Mouse (Mus musculus): Measurements from ENCODE around the gene Msl3.

The Msl3 gene

DNA sequence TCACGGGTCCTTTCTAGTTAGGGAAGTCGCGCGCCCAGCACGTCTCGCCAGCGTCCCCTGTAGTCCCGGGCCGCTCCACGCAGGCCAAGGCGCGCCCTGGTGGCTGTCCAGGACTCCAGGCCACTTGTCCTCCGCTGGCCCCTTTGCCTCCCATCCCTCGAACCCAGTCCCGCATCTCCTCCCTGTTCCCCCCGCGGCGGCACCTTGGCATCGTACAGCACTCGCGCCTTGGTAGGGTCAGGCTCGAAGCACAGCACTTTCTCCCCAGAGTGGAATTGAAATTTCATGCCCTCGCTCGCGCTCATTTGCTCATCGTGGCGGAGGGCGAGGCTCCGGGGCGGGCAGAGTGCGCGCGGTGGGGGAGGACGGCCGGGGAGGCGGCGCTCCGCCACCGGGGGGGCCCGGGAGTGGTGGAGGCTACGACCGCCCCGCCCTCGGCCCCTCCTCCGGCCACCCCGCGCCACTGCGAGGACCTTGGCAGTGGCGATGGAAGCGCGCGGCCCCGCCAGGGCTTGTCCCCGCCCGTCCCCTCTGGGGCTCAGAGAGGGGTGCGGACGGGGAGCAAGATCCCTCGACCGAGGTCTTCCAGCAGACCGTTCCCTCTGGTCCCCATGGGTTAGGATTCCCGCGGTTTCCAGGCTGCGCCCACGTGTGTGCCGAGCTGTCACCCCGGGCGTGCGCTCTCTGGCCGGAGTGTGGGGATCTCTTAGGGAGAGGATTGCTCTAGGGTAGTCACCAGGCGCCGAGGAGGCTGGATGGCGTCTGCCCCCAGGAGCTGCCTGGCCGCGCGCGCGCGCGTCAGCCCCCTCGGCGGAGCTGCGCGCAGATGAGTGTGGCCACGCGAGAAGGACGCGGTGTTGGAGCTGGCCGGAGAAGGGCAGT lies at the start of gene Msl3:
TSS of gene Msl3 (minus strand) at position 374 of the 882 bp plus-strand sequence.
- DNase-seq (ENCODE audit: low spot score) = peak; percentile 86

DNA sequence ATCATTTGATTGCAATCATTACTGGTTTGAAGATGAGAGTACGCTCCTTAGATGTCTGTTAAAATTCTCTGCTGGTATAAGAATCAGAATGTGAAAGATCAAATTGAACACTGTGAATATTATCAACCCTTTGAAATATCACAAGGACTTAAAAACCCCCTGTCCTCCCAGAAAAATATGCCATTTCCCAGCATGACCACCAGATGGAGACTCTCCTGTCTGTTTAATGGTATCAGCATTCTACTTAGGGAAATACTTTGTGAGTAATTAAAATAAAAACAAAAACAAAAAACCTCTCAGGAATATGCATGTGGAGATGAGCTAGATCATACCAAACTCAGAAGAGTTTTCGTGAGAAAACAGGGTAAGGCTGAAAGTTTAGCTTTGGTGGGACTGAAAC lies 44.3 kb upstream of the Msl3 start:
- DNase-seq (ENCODE audit: low spot score) = no peak

DNA sequence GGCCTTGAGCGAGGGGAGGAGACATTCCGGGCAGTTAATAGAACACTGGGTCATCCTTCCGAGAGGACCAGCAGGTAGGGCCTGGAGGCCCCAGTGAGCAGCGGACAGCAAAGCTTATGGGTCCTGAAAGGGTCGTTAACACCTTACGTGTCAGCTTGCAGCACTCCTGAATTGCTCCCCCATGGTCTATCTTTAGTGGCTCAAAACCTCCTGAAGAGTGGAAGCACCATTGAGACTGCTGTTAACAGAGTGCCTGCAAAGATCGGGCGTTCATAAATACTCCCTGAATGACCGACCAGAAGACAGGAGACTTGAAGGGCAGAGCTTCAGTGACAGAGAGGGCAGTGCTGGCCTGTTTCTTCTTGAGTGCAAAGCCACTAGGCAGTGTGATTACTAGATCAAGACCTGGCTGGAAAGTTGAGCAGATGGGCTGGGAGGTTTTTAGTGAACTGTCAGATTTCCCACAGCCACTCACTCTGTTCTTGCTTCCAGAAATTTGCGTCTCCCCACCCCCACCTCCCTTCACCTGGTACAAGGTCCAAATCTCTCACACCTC lies 787 bp upstream of the Msl3 start:
- DNase-seq (ENCODE audit: low spot score) = no peak

- DNase-seq (ENCODE audit: low spot score) = no peak
Observed at GRCm38 (mm10) chrX:168672913-168673524, 679 bp downstream of the Msl3 start.

- peak; percentile 88 for DNase-seq (ENCODE audit: low spot score)
Observed at GRCm38 (mm10) chrX:168672425-168672824, 1.3 kb downstream of the Msl3 start.

GRCm38 (mm10) chrX:168663982-168664689 lies 9.6 kb downstream of the Msl3 start:
- DNase-seq (ENCODE audit: low spot score) = peak; percentile 31

DNA sequence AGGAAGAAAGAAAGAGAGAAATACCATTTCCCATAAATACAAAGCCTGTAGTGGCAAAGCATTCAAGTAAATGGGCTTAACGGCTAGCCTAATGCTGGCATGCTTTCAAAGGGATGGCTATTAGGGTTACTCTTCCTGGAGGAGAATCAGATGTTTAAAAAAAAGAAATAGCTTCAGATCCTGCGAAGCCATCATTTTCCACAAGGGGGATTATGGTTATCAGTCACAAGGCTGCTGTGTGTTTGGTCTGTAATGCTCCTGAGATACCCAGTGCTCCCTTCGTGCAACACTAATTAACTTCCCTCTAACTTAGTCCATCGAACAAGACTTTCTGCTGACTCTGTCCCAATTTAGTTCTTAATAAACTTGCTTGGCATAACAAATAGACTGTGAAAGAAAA lies 13.5 kb downstream of the Msl3 start:
- DNase-seq (ENCODE audit: low spot score) = no peak

GRCm38 (mm10) chrX:168659803-168660202 lies 13.9 kb downstream of the Msl3 start:
- DNase-seq (ENCODE audit: low spot score) = peak; percentile 38

DNA sequence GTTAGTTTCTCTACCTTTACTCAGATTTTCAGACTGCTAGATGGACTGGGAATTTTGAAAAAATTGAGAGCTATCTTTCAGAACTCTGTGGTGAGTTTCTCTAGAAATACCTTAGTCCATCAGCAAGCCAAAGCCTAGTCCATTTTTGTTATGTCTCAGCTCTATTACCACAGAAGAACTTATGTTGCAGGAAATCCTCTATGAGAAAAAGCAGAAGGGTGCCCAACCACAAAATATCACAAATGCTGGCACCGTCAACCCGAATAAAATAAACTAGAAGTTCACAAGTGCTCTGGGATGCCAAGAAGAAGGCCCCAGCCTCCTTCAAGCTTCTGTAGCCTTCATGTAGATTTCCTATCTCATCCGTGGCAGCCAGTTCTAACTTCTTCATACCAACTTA lies 14.4 kb downstream of the Msl3 start:
- no peak for DNase-seq (ENCODE audit: low spot score)

DNA sequence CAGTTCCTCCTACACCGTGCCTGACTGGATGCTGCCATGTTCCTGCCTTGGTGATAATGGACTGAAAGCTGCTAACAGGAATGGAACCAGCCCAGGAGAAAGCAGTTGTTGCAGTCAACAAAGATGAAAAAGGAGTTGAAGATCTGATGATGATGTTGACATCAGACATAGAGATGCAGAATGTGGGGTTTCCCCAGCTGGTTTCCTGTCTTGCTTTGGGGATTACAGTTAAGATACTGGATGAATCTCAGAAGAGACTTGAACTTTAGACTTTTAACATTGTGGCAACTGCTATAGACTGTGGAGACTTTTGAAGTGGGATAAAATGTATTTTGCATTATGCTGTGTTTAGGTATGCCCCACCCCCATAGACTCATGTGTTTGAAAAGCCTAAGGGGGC lies 15.9 kb downstream of the Msl3 start:
- DNase-seq (ENCODE audit: low spot score) = no peak

DNA sequence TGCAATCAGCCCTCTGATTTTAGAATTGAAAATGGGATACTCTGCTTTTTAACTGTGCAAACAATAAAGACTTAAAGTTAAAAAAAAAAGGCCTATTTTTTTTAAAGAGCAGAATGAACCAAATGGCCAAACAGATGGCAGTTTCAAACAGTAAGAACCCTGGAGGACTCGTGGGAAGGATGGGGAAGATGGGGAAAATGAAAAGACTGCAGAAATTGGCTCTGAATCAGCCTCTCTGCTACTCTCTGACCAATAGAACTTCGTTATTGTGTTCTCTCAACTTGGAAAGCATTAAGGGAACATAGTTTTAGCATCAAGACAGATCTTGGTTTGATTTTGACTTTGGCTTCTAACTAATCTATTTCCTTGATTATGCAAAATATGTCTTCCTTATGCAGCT lies 24.4 kb downstream of the Msl3 start:
- no peak for DNase-seq (ENCODE audit: low spot score)

- no peak for DNase-seq (ENCODE audit: low spot score)
Observed at GRCm38 (mm10) chrX:168647746-168648145, 26.0 kb downstream of the Msl3 start.

DNA sequence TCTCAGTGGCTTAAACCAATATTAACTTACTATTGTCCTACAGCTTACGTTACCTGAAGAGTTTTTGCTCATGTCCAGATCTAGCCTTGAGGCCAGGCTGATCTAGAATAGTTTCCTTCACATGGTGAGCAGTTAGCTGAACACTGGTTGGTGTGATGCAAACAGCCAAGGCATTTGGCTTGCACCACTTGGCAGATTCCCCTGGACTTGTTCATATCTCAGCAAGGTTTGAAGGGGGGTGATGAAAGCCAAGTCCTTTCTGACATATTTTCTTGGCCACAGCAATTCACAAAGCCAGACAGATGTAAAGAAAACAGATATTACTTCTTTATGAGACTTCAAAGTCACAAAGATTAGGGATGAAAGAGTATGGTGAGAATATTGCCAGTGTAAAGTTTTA lies 30.2 kb downstream of the Msl3 start:
- DNase-seq (ENCODE audit: low spot score) = no peak

DNA sequence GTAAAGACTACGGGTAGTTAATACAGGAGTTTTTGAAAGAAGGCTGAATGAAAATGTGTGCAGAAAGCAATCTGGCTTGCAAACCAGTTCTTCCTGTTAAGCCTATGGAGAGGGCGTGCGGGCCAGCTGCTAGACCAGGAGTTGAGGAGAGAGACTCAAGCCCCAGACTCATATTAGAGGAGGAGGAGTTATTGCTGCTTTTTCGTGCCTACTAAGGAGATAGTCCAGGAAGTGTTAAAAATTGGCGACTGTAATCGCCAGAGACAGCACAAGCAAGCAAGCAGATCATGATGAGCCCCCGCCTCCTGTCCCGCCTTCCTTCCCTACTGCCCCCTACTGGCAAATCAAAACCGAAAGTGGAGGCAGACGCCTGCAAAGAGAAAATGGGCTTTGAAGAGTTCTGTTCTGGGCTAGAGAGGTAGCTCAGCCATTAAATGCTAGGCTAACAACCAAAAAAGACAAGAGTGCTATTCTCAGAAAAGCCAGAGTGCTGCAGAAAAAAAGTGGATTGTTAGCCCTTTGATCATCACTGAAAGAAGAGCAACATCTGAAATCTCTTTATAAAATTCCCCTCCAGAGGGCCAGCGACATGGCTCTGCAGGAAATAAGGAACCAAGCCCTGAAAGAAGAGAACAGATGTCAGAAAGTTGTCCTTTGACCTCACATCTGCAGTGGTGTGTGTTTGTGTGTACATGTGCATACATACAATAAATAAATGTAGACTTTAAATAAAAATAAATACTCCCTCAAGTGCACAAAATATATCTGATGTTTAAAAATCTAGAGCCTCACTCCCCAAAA lies 33.9 kb downstream of the Msl3 start:
- peak; percentile 78 for DNase-seq (ENCODE audit: low spot score)
